Mouse (Mus musculus): ENCODE measurements around the gene Tet3. TPM values are rescaled to one million over a fixed set of nuclear protein-coding genes. Genes with fewer than 3 reads are reported as not detected.

The Tet3 gene
- polyA plus RNA-seq, 1 experiment from 2014 or later = 67.0 TPM

- no peak overlapping the region for H3K9ac ChIP-seq (replicated peaks; ENCODE audit: low read depth, low read length)
- H3K27ac ChIP-seq (ENCODE audit: low read depth, low read length) = no peak overlapping the region
- H3K4me1 ChIP-seq (ENCODE audit: control insufficient read depth, insufficient read depth, low read length) = no peaks in the 10 kb centered on the region
- no peaks in the 10 kb centered on the region for H3K27me3 ChIP-seq (ENCODE audit: control insufficient read depth, insufficient read depth, low read length)
- H3K4me3 ChIP-seq (ENCODE audit: low read depth, low read length) = no peak overlapping the region
- no peak overlapping the region for H3K4me2 ChIP-seq (ENCODE audit: low read depth, low read length)
- ATAC-seq (ENCODE audit: low read depth) = no peak
- H3K9me3 ChIP-seq (ENCODE audit: control insufficient read depth, low read length) = no peaks in the 10 kb centered on the region
- peaks cover 6% of the 10 kb centered on the region; the same call in 1 of the 2 replicates for H3K36me3 ChIP-seq (ENCODE audit: control insufficient read depth, insufficient read depth, low read length)
- WGBS = 95% methylated on average over 9 of the region's 9 CpGs
These were observed 73.3 kb downstream of the Tet3 start for GRCm38 (mm10) chr6:83385569-83386090.

- WGBS = 90% methylated on average over 10 of the region's 10 CpGs
- Histone ChIP-seq H3K27me3 (ENCODE audit: control insufficient read depth, insufficient read depth, low read length) (no peaks in the 10 kb centered on the region), H3K4me1 (ENCODE audit: control insufficient read depth, insufficient read depth, low read length) (no peaks in the 10 kb centered on the region), H3K9ac (replicated peaks; ENCODE audit: low read depth, low read length) (no peak overlapping the region), H3K36me3 (ENCODE audit: control insufficient read depth, insufficient read depth, low read length) (peaks cover 34% of the 10 kb centered on the region), H3K4me2 (ENCODE audit: low read depth, low read length) (no peak overlapping the region), H3K27ac (ENCODE audit: low read depth, low read length) (no peak overlapping the region), H3K4me3 (ENCODE audit: low read depth, low read length) (no peak overlapping the region), H3K9me3 (ENCODE audit: control insufficient read depth, low read length) (no peaks in the 10 kb centered on the region)
- ATAC-seq (ENCODE audit: low read depth) = no peak
These were observed 77.1 kb downstream of the Tet3 start for GRCm38 (mm10) chr6:83381510-83382491.

- no peak overlapping the region for H3K27ac ChIP-seq (ENCODE audit: low read depth, low read length)
- 88% methylated on average over 9 of the region's 9 CpGs for WGBS
- no peaks in the 10 kb centered on the region for H3K27me3 ChIP-seq (ENCODE audit: control insufficient read depth, insufficient read depth, low read length)
These were observed 85.1 kb downstream of the Tet3 start for GRCm38 (mm10) chr6:83373704-83374300.

GRCm38 (mm10) chr6:83371350-83371749, 87.5 kb downstream of the Tet3 start:
- no peak overlapping the region for H3K4me2 ChIP-seq (ENCODE audit: low read depth, low read length)
- H3K4me3 ChIP-seq (ENCODE audit: low read depth, low read length) = no peak overlapping the region
- H3K27ac ChIP-seq (ENCODE audit: low read depth, low read length) = no peak overlapping the region
- ATAC-seq (ENCODE audit: low read depth) = no peak
- no peaks in the 10 kb centered on the region for H3K9me3 ChIP-seq (ENCODE audit: control insufficient read depth, low read length)
- no peaks in the 10 kb centered on the region for H3K27me3 ChIP-seq (ENCODE audit: control insufficient read depth, insufficient read depth, low read length)
- H3K36me3 ChIP-seq (ENCODE audit: control insufficient read depth, insufficient read depth, low read length) = peaks cover 93% of the 10 kb centered on the region
- H3K4me1 ChIP-seq (ENCODE audit: control insufficient read depth, insufficient read depth, low read length) = no peaks in the 10 kb centered on the region
- 83% methylated on average over 3 of the region's 3 CpGs for WGBS
- no peak overlapping the region for H3K9ac ChIP-seq (replicated peaks; ENCODE audit: low read depth, low read length)

More at GRCm38 (mm10) chr6:83373704-83374300, 85.1 kb downstream of the Tet3 start:
- Histone ChIP-seq H3K4me3 (ENCODE audit: low read depth, low read length) (no peak overlapping the region), H3K4me2 (ENCODE audit: low read depth, low read length) (no peak overlapping the region), H3K9me3 (ENCODE audit: control insufficient read depth, low read length) (no peaks in the 10 kb centered on the region), H3K9ac (replicated peaks; ENCODE audit: low read depth, low read length) (no peak overlapping the region), H3K36me3 (ENCODE audit: control insufficient read depth, insufficient read depth, low read length) (peaks cover 95% of the 10 kb centered on the region), H3K4me1 (ENCODE audit: control insufficient read depth, insufficient read depth, low read length) (no peaks in the 10 kb centered on the region)
- no peak for ATAC-seq (ENCODE audit: low read depth)

- no peak for ATAC-seq (ENCODE audit: low read depth)
These were observed 88.4 kb downstream of the Tet3 start for GRCm38 (mm10) chr6:83370316-83370965.

GRCm38 (mm10) chr6:83363075-83363474, 95.8 kb downstream of the Tet3 start:
- Histone ChIP-seq H3K4me3 (ENCODE audit: low read depth, low read length) (no peak overlapping the region), H3K4me2 (ENCODE audit: low read depth, low read length) (no peak overlapping the region), H3K27me3 (ENCODE audit: control insufficient read depth, insufficient read depth, low read length) (no peaks in the 10 kb centered on the region), H3K27ac (ENCODE audit: low read depth, low read length) (no peak overlapping the region), H3K36me3 (ENCODE audit: control insufficient read depth, insufficient read depth, low read length) (peaks cover 24% of the 10 kb centered on the region; the same call in 1 of the 2 replicates), H3K9me3 (ENCODE audit: control insufficient read depth, low read length) (no peaks in the 10 kb centered on the region), H3K4me1 (ENCODE audit: control insufficient read depth, insufficient read depth, low read length) (no peaks in the 10 kb centered on the region), H3K9ac (replicated peaks; ENCODE audit: low read depth, low read length) (no peak overlapping the region)
- ATAC-seq (ENCODE audit: low read depth) = no peak
- 92% methylated on average over 12 of the region's 12 CpGs for WGBS

More at GRCm38 (mm10) chr6:83370316-83370965, 88.4 kb downstream of the Tet3 start:
- Histone ChIP-seq H3K27me3 (ENCODE audit: control insufficient read depth, insufficient read depth, low read length) (no peaks in the 10 kb centered on the region), H3K9me3 (ENCODE audit: control insufficient read depth, low read length) (no peaks in the 10 kb centered on the region), H3K4me2 (ENCODE audit: low read depth, low read length) (no peak overlapping the region), H3K9ac (replicated peaks; ENCODE audit: low read depth, low read length) (no peak overlapping the region), H3K4me1 (ENCODE audit: control insufficient read depth, insufficient read depth, low read length) (no peaks in the 10 kb centered on the region), H3K4me3 (ENCODE audit: low read depth, low read length) (no peak overlapping the region), H3K36me3 (ENCODE audit: control insufficient read depth, insufficient read depth, low read length) (peaks cover 87% of the 10 kb centered on the region), H3K27ac (ENCODE audit: low read depth, low read length) (no peak overlapping the region)
- WGBS = 94% methylated on average over 21 of the region's 21 CpGs

GRCm38 (mm10) chr6:83361523-83362248, 97.2 kb downstream of the Tet3 start:
- Histone ChIP-seq H3K27me3 (ENCODE audit: control insufficient read depth, insufficient read depth, low read length) (no peaks in the 10 kb centered on the region), H3K9ac (replicated peaks; ENCODE audit: low read depth, low read length) (no peak overlapping the region), H3K4me1 (ENCODE audit: control insufficient read depth, insufficient read depth, low read length) (no peaks in the 10 kb centered on the region), H3K4me2 (ENCODE audit: low read depth, low read length) (no peak overlapping the region), H3K27ac (ENCODE audit: low read depth, low read length) (no peak overlapping the region), H3K36me3 (ENCODE audit: control insufficient read depth, insufficient read depth, low read length) (peaks cover 14% of the 10 kb centered on the region; the same call in 1 of the 2 replicates), H3K4me3 (ENCODE audit: low read depth, low read length) (no peak overlapping the region), H3K9me3 (ENCODE audit: control insufficient read depth, low read length) (no peaks in the 10 kb centered on the region)
- 90% methylated on average over 11 of the region's 11 CpGs for WGBS
- no peak for ATAC-seq (ENCODE audit: low read depth)

GRCm38 (mm10) chr6:83357436-83357835, 101.4 kb downstream of the Tet3 start:
- Histone ChIP-seq H3K9ac (replicated peaks; ENCODE audit: low read depth, low read length) (no peak overlapping the region), H3K36me3 (ENCODE audit: control insufficient read depth, insufficient read depth, low read length) (peaks cover 11% of the 10 kb centered on the region; the same call in 1 of the 2 replicates), H3K27ac (ENCODE audit: low read depth, low read length) (no peak overlapping the region), H3K4me1 (ENCODE audit: control insufficient read depth, insufficient read depth, low read length) (no peaks in the 10 kb centered on the region), H3K4me3 (ENCODE audit: low read depth, low read length) (no peak overlapping the region), H3K9me3 (ENCODE audit: control insufficient read depth, low read length) (no peaks in the 10 kb centered on the region), H3K27me3 (ENCODE audit: control insufficient read depth, insufficient read depth, low read length) (no peaks in the 10 kb centered on the region), H3K4me2 (ENCODE audit: low read depth, low read length) (no peak overlapping the region)
- WGBS = 95% methylated on average over 10 of the region's 10 CpGs
- ATAC-seq (ENCODE audit: low read depth) = no peak
